Mouse (Mus musculus) T-helper 1 cell (primary cell): Measurements from ENCODE around the gene Fbxo21.

ENCODE experiments used
- in situ Hi-C: fragments of 300-600 bp; cut with MboI, MseI; formaldehyde crosslinking; loops from one replicate; pipeline ENCODE4 v1.15.1; 2025; ENCODE audit warnings: high pct_unique_total_duplicates

The Fbxo21 gene

DNA sequence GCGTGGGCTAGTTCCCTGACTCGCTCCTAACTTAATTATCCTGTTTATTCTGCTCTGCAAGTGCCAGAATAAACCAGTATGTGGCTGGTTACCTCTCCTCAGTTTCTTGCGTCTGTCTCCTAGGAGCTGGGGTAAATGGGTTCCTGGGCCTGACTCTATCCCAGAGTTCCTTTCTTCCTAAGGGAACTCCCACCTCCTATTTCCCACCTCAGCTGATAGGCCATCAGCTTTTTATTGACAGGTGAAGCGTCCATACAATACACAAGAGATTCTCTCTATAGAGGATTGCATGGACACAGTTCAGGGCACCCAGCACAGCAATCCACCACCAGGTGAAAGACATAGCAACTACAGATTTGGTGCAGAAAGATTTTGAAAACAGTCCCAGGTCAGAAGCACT, 67.2 kb downstream of the Fbxo21 start:
- in situ Hi-C loops, result no loop called here

DNA sequence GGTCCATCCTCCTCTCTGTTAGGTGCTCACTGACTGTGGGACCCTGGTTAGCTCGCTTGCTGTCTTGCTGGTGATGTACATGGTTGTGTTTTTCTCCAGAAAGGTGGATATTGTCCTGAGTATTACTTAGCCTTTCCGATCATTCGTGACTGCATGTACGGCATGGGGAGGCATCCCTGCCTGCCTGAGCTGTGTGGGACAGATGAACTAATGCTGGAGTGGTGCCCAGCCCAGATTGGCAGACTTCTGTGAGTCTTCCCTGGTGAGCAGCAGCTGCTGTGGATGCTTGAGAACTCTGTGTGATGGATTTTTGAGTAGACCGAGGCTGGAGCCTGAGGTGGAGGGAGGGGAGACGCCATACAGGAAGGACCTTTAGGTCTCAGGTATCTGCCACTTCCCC, 68.4 kb downstream of the Fbxo21 start:
- in situ Hi-C loops, result no loop called here

DNA sequence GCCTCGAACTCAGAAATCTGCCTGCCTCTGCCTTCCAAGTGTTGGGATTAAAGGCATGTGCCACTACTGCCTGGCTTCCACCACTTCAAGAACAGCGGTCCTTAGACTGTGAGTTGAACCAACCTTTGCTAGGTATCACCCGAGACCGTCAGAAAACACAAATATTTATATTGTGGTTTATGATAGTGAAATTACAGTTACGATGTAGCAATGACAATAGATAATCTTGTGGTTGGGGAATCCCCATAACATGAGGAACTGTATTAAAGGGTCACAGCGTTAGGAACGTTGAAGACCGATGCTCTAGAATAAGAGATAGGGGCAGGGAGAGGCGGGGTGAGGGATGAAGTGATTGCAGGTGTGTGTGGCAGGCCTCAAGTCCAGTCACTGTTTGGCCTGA, 68.9 kb downstream of the Fbxo21 start:
- in situ Hi-C loops, result no loop called here

DNA sequence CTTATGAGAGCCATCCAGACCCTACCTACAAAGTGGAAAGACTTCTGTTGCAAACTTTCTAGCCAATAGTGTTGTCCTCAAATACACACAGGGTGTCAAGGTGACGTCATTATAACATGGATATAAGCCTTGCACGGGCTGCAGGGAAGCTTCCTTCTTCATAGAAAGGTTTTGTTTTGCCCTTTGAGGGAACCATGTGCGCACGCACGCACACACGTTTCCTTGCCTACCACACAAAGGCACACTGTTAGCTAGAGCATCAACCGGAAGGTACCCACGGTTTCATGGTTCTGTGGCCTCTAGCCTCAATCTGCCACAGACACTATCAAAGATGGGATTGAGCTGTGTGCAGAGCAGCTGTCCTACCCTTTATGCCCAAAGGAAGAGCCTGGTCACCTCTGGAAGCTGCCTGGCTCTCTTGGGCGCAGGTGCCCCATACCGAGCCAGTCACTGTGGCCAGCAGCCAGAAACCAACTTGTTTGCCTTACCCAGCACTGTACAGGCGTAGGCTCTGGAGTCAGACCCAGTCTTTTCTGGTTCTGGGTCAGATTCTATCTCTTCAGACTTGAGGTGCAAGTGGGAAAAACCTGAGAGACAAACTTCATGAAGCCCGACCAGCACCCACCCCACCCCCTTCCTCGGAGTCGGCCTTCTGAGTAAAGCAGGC, 70.7 kb downstream of the Fbxo21 start:
- in situ Hi-C loops, result no loop called here

DNA sequence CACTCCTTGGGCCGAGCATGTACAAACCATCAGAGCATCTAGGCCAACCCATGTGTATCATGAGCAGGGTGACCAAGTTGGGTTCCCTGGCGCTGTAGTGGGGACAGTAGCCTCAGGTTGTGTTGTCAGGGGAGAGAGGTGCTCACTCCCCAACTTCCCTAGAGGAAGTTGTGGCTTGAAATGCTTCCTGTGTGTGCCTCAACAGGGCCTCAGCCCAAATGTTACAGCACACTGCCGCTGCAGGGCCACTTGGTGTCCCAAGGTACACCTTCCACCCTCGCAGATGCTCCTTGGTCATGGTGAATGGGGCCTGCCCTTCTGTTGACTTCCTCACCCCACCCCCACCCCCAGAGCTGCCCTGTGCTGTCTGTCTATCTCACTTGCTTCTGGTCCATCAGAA, 71.9 kb downstream of the Fbxo21 start:
- in situ Hi-C loops, result no loop called here

DNA sequence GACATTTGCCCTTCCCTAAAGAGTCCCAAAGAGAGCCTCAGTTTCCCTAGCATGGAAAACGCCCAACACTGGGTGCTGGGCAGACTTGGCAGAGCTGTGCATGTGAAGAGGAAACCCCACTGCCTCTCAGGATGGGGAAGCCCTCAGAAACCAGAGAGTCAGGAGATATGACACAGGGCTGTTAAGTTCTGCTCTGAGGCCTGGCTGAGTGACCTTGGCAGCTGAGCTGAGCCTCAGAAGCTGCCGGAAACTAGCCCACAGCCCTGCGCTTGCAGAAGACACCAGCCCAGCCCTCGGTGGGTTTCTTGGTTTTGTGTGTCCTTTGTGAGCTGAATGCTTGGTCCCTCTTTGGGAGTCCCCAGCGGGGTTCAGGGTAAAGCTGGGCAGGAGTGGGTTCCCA, 72.4 kb downstream of the Fbxo21 start:
- in situ Hi-C loops, result no loop called here

DNA sequence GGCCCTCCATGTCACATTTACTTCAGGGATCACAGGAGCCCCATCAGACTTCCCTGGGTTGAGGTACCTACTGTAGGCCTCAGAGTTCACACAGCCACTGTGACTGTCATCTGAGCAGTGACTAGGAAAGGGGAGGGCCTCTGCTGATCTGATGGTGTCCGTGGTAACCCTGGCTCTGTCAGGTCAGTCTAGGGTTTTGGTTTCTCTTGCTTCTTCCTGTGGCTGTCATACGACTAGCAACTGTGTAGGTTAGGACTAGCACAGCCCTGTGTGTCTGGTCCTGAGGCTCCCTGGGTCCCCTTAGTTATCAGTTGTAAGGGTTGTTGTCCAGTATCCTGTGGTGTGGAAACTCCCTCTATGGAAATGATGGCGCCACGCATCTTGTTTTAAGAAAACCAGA, 74.2 kb downstream of the Fbxo21 start:
- in situ Hi-C loops, result no loop called here

DNA sequence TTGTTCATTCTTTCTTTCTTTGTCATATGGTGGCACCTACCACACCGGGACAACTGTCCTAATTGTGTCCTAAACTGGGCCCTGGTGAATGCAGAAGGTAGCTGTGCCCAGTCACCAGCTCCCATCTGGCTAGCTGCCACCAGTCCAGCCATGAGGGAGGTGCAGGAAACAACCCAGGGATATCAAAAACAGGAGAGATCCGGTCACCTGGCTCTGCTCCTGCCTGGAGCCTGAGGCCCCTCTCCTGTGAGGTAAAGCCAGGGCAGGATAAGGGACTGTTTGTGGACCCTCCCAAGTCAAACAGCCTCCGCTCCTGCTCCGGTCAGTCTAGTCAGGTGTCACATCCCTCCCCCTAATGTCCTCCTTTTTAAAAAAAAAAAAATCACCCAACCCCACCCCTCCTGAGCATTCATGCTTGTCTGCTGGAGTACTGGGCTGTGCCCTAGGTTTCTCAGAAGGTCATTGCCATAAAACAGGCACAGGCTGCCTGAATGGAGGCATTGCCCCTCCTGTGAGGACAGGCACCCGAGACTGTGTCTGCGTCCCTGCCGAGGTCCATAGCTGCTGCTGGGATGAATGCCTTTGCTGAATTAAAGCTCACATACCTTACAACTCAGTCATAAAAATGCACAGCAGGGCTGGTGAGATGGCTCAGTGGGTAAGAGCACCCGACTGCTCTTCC, 75.6 kb downstream of the Fbxo21 start:
- in situ Hi-C loops, result no loop called here

DNA sequence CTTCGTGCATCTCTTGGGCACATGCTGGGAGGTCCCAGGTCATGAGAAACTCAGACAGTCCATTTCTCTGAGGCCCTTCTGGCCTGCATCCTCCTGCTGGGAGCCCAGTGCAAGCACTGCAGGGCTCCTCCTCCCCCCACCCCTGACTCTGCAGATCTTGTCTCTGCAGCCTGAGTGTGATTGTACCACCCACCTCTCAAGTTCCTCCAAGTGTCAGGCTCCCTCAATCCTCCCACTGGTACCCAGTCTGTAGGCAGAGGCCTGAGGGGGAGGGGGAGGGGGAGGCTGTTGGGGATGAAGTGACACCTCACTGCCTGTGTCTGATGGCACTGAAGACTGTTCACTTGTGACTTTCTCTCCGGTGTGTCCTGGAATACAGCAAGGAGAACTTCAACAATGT, 76.7 kb downstream of the Fbxo21 start:
- in situ Hi-C loops, result no loop called here

DNA sequence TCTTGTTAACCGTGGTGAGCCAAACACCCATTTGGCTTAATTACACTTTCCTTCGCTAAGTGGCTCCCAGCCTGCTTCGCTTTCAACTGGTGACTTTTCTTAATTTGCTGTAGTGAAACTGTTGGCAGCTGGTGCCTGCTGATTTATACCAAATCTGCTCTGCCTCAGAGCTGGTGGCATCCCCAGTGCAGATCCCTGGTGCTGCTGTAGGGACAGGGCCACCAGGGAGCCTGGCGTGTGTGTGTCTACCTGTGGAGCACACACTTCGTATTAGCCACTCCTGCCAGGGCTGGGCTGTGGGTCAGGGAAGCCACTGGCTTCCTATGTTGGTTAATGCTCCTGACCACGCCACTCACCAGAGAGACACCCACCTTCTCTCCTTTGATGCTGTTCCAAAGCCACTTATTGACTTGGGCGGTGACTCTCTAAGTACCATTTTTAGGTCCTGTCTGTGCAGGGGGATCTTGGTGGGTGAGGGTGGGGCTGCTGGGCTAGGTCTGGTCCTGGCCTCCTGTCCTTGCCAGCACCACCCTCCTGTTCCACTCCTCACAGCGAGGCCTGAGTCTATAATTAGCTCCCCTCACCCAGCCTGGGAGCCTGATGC, 81.1 kb downstream of the Fbxo21 start:
- in situ Hi-C loops, result no loop called here

DNA sequence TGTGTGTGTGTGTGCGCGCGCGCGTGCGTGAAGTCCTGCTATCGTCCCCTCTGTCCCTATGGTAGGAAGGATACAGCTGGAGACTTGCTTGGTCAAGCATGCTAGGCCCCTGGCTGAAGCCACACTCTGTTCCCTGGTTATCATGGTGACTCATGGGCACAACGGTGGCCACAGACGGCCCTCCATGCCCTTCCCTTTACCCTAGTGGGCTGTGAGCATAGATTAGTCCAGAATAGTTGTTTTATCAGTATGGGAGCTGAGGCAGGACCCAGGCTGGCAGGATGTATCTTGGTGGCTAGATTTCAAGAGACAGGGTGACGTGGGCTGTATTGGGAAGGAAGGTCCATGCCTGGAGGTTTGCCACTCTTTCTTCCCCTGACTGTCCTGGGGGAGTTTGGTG, 82.3 kb downstream of the Fbxo21 start:
- in situ Hi-C loops, result no loop called here

DNA sequence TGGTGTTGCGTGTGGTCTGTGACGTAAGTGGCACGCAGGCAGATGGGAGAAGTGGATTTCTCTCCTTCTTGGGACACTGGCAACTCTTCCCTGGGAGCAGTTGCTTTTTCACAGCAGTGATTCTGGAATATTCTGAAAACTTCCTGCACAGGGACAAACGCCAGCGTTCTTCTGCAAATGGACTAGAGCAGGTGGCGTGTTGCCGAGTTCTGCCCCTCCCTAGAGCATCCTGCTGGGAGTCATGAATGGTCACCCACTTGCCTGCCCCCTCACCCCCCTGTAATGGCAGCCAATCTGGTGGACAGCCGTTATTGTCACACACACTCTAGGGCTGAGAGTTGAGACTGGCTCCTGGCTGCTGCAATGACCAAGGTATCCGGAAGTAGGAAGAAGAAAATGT, 83.1 kb downstream of the Fbxo21 start:
- in situ Hi-C loops, result no loop called here
